Mouse (Mus musculus): ENCODE data around the gene Capg. TPM values are rescaled to one million over a fixed set of nuclear protein-coding genes. Genes with fewer than 3 reads are reported as not detected.
"Not testable (repeated sequence)": the region's sequence is repeated elsewhere in the genome, so short reads cannot be mapped to it uniquely, and the experiment has no call there.

Gene Capg
- total RNA-seq, 4 experiments from 2014 or later = 4.6 to 31.2 (median 16.4) TPM

DNA sequence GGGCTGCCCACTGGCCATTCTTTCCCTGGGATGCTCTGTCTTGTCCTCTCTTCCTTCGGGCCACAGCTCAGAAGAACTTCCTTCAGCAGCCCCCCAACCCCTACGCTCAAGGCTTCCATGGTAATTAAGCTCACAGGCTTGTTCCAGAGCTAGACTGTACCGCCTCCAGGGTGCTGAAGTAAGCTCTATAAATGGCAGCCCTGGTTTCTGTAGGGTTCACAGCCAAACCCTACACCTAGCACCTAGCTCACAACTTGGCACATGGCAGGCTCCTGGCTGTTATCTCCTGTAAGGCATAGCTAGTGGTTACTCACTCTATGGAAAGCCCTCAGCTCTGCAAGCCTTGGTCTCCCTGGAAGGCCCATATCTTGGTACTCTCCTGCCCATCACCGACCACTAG is 11.6 kb upstream of the Capg start:
- no peak for DNase-seq (ENCODE audit: low spot score in 2 of 2)

DNA sequence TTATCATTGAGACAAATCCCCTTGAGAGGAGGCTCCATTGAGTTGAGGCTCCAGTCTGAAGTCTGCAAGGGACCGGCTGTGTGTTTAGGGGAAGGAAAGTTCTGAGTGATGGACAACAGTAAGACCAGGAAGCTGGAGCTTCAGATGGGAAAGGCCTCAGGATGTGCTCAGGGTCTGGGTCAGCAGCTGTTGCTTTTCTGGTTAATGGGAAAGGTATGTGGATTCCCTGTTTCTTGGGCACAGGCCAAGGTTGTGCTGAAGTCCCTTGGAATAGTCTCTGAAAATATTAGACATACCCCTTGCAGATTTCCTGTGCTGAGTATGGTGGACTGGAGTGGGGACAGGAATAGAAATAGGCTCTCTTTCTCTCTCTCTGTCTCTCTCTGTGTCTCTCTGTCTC is 10.6 kb upstream of the Capg start:
- DNase-seq (ENCODE audit: low spot score in 2 of 2) = not testable (repeated sequence)

DNA sequence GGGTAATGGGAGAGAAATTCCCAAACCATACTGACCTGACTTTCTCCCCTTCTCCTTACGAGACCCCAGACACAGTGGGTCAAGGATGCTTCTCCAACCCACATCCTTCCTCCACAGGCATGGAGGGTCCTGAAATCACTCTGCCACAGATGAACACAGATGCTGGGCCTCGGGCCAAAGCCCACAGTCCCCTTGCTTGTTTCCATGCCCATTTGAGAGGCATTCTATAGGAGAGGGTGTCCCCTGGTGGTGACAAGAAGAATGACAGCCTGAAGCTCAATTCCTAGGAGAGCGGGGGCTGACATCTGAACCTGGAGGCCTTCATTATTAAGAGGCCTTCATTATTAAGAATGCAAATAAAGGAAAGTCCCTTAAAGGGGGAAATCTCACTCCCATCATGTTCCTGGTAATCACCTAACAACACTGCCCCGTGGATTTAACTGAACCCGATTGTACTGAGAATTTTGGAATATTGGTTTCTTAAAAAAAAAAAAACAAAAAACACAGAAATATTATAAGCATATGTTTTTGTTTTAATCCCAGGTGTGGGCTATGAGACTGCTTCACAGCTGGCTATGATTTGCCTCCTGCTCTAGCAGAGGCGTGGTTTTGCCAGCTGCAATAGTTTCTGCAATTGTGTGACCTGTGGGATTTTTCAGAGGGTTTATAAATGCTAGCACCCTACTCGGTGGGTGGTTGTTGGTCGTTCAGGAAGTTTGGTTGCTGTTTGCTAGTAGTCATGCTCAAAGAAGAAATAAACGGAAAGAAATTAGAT is 10.0 kb upstream of the Capg start:
- peak; percentile 63 to 67 for DNase-seq (ENCODE audit: low spot score in 2 of 2)

DNA sequence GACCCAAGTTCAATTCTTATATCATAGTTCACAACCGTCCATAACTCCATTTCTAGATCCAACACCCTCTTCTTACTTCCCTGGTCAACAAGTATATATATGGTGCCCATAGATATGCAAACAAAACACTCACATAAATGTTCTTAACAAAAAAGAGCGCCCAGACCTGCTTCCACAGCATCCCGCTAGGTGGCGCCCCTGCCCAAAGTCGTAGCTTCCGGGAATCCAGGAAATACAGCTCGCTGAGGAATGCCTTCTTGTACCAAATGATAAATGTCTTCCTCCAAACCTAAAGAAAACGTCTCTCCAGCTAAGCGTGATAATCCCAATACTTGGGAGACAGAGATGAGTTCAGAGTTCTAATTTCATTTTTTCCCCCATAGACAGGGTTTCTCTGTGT is 9.0 kb upstream of the Capg start:
- peak in 1 of 2 experiments; percentile 79 for DNase-seq (ENCODE audit: low spot score in 2 of 2)

DNA sequence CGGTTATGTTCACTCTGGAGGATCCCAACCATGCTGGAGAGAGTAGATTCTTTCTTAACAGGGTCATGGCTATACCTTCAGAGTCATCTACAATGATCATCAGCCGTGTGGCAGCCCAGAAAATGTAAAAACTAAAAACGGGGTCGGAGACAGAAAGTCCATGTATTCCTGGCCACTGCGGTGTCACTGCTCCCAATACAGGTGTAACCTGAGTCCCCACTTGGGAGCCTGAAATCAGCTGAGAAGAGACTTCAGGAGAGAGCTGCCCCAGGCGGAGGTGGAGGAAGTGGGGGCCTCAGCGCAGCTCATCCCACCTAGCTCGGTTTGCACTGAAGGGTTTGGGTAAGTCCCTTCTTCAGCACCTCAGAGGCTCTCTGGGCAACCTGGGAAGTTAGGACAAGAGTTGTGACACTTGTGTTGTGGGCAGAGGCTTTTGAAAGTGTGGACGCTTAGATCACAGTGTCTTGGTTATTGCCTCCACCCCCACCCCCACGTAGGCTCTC is 6.1 kb upstream of the Capg start:
- DNase-seq (ENCODE audit: low spot score in 2 of 2) = no peak

DNA sequence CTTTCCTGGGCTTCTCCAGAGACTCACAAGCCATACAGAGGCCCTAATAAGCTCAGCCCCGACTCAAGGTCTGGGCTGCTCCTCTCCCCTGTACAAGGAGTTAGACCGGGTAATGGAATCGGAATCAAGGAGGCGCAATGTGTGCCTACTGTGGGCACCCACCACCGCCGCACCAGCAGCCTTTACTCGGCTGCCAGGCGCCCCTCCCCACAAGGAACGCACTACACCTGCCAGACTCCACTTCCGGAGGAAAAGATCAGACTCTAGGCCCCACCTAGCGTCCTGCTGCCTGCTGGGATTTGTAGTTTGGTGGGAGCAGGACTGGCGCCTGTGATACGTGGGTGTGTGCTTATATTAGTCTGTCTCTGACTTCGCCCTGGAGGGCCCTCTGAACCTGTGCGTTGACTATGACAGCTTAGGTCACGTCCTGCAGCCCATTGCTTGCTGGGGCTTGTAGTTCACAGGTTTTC is 5.6 kb upstream of the Capg start:
- DNase-seq (ENCODE audit: low spot score in 2 of 2) = peak; percentile 89 to 94

DNA sequence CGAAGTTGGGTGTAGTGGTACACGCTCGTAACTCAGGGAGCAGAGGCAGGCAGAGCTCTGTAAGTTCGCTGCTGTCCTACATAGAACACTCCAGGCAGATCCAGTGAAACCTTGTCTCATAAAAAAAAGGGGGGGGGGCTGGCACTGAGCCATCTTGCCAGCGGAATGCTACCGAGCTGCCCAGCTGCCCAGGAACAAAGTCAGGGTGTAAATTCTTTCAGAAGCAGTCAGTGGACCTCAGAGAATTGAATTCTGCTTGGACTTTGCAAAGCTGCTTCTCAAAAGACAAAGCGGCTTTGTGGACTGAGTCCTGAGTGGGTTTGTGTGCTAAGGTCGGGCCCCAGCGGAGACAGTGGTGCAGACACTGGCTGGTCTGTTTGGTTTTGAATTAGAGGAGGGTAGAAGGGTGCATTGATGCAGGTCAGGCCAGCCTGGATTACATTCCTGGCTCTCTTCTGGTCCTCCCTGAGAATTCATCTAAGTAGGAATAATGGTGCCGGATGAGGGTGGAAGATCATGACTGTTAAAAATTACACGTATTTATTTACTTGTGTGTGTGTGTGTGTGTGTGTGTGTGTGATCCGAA is 833 bp upstream of the Capg start:
- DNase-seq (ENCODE audit: low spot score in 2 of 2) = no peak

DNA sequence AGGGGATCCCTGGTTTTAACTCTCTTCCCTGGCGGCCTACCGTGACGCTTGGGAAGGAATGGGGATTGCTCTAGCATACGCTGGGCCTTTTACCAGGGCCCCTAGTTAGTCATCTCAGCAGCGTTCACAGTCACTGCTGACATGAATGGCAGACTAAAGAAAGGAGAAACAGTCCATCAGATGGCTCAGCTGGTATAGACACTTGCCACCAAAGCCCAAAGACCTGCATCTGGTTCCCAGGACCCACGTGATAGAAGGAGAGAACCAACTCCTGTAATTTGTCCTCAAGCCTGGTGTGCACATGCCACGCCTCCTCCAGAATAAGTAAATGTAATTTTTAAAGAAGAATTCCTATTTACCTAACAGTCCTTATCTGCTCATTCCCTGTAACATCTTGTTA is 1.2 kb downstream of the Capg start:
- no peak for DNase-seq (ENCODE audit: low spot score in 2 of 2)

DNA sequence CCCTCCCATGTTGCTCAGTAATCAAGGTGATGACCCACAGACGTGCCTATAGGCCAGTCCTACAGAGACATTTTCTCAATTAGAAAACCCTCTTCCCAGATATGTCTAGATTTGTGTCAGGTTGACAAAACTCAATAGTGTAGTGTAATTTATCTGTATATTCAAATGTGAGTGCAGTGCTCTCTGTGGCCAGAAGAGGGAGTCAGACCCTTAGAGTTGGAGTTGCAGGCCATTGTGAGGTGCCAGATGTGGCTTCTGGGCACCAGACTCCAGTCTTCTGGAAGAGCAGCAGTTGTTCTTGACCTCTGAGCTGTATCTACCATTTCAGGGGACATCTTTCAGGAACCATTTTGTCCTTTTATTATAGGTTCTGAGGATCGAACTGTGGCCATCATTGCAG is 2.9 kb downstream of the Capg start:
- DNase-seq (ENCODE audit: low spot score in 2 of 2) = no peak

DNA sequence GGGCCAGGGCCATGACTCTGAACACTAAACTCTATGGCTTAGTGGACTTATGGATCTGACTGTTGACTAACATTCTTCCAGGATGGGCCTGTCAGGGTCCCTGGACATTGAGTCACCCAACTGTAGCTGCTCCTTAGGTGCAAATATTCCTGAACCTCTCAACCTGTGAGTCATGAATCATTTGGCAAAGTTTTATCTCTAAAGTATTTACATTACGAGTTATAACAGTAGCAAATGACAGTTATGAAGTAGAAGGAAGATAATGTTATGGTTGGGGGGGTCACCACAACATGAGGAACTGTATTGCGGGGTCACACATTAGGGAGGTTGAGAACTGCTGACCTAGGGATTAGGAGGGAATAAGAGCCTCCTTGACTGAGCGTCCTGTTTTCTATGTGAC is 3.7 kb downstream of the Capg start:
- no peak for DNase-seq (ENCODE audit: low spot score in 2 of 2)

DNA sequence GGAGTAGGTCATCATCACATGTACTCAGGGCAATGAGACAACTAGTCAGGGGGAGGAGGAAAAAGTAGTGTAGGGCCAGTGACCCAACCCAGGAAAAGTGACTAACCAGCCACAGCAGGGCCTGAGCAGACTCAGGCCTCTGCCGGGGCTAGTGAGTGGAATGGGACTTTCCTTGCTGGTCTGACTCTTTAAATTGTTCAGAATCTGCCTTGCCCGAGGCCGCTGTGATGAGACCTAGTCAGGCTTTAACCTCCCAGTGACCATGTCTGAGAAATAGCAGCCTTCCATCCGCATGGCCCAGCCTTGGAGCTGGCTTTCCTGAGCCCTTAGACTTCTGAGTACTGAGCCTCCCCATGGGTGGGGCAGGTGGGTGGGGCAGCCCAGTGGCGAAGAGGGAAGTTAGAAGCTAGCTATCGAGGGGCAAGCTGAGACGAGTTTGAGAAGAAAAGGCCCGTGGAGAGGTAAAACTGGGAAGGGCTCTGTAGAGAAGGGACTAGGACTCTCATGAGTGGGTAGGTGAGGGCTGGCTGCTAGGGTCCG is 4.9 kb downstream of the Capg start:
- DNase-seq (ENCODE audit: low spot score in 2 of 2) = no peak

DNA sequence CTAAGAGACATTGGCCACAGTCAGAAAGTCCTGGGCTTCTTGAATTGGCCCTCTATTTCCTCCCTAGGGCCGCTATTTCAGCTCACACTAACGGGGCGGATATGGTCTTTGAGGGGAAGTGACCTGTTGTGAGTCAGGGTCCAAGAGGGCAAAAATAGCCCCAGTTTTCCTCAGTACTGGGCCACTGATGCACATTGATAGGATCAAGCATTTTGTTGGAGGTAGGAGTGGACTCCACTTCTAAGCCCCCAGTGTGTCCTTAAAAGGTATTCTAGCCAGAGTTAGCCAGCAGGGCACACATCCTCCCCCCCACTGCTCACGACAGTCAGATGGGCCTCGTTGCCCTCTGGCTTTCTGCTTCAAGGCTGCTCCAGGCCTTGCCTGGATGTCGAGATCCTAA is 5.8 kb downstream of the Capg start:
- no peak for DNase-seq (ENCODE audit: low spot score in 2 of 2)

DNA sequence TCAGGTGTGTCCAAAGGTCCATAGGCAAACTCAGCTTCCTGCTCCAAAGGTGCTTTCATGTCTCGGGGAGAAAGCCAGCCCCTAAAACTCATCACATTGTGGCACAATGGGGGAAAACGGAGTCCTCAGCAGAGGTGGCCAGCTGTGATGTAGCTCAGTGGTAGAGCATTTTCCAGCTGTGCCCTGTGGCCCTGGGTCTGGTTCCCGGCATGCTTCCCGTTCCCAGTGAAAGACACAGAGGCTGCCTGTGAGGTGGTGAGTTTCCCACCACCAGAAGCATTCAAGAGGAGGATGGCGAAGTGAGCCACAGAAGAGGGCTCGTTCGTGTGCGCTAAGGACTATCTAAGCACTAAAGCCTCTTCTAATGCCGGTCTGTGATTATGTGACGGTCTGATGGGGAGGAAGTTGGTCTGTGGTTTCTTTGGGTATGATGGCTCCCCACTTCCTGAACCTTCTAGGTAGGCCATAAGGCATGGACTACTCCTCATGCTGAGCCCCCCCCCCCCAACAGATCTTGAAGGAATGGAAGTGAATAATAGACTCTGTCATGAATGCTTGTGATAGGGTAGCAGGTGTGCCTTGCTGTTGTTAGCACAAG is 6.4 kb downstream of the Capg start:
- no peak for DNase-seq (ENCODE audit: low spot score in 2 of 2)

DNA sequence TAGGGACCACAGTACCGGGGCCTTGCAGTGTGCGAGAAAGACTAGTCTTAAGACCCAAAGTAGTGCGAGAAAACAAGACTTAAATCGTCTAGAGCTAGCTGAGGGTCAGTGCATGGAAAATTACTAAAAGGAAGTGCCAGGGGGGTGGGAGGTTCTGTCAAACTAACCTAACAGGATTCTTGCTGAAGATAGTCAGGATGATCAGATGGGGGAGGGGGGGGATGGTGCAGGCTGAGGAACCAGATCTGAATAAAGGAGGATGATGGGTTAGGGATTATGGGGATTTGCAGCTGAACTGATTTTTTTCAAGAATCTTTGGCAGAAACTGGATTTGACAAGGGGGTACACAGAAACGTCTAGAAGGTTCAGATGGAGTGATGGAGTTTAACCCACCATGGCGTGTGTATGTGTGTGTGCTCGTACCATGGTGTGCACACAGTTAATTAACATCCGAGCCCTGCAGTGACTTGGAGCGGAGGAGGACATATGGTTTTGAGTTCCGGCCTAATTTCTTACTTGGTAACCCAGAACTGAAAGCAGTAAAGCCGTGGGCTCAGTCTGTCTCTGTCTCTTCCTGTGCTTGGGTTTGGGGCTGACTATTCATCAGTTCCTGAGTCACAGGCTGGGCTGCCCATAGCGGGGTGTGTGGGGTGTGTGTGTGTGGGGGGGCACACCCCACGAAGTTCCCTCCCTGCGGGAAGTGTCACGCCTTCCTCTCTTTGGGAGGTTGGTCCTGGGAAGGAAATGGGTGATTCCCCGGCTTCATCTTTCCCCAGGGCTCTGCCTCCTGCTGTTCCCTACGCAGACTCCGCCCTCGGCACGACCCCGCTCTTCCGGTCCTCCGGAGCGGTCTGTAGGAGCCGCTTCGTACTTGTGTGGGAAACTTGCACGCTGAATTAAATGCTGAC is 8.2 kb downstream of the Capg start:
- peak in 1 of 2 experiments; percentile 49 for DNase-seq (ENCODE audit: low spot score in 2 of 2)

DNA sequence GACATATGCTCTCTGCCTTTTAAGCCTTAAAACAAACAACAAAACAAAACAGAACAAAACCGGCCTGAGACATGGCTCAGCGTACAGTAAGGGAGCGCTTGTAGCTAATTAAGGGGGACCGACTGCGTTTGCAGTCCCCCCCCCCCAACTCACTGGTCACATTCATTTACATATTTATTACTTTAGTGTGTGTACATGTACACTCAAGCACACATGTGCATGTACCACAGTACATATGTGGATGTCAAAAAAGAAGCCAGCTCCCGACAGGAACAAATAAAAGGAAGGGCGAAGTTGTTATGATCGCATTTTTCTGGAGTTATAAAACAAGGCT is 8.9 kb downstream of the Capg start:
- DNase-seq (ENCODE audit: low spot score in 2 of 2) = no peak

DNA sequence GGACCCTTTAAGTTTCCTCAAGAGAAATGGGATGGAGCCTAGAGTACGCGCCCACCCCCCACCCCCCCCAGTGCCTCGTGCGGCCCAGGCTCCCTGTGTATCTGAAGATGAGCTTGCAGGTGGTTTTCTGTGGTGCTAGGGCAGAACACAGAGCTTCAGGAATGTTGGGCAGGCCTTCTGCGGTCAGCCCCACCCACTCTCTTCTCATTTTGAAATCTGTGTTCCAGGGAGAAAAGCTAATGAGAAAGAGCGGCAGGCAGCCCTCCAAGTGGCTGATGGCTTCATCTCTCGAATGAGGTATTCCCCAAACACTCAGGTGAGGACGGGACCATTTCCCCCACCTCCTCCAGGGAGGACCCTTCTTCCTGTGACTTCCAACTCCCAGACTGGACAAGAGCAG is 16.6 kb downstream of the Capg start:
- no peak for DNase-seq (ENCODE audit: low spot score in 2 of 2)

DNA sequence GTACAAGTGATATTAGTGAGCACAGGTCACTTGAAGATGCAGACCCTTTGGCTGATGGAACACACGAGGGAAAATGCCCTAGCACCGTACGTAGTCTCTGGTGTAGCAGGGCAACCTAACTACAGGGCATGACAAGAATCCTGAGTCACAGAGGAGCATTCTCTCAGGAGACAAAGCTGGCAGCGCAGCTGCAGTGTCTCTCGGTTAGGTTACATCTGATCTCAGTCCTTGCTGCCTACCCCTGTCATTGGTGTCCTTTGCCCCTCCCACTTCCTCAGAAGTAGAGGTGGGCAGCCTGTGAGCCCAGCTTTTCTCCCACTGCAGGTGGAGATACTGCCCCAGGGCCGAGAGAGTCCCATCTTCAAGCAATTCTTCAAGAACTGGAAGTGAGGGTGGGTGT is 18.3 kb downstream of the Capg start:
- no peak for DNase-seq (ENCODE audit: low spot score in 2 of 2)

DNA sequence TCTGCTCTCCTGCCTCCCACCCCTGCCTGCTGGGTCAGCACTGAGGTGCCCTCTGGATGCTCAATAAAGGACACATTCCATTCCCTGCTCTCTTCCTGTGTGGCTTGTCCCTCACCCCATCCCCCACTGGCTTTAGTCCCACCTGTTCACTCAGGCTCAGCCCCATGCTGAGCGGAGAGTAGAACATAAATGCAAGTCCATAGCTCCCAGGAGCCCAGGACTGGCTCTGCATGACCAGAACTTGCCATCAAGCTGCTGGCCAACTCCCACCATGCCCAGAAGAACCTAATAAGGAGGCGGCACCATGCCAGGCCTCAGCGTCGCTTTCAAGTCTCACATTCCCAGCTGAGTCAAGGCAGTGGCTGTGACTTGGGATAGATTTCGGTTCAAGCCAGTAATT is 18.7 kb downstream of the Capg start:
- no peak for DNase-seq (ENCODE audit: low spot score in 2 of 2)

DNA sequence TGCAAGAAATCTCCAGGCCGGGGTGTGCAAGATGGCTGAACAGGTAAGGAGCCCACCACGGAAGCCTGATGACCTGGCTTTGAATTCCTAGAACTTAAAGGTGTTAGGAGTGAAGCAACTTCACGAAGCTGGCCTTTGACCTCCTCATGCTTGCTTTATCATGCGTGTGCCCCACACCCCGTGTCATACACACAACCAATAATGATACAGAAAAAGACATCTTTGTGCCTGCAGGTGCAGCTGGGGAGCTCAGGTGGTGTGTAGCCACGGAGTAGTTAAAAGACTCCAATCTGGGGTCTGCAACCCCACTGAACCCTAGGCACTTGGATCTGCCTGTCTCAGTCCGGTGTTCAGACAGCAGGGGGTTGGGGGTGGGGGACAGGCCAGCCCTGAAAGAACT is 21.3 kb downstream of the Capg start:
- no peak for DNase-seq (ENCODE audit: low spot score in 2 of 2)

DNA sequence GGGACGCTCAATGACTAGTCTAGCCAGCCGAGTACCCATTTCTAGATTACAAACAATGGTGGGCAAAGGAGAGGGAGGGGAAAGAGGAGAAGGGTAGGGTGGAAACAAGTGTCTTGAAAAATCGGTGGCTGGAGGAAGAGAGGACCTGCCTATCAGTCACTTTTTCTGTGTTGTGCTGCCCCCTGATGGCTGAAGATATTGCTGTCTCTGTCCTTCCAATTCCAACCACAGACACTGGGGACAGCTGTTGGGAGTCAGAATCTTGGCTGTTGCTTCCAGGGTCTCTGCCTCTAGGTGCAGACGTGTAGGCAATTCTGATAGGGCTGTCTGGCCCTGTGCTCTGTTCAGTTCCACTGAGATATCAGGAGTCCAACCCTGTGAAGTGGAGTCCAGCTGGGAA is 21.9 kb downstream of the Capg start:
- DNase-seq (ENCODE audit: low spot score in 2 of 2) = peak; percentile 85 to 95

DNA sequence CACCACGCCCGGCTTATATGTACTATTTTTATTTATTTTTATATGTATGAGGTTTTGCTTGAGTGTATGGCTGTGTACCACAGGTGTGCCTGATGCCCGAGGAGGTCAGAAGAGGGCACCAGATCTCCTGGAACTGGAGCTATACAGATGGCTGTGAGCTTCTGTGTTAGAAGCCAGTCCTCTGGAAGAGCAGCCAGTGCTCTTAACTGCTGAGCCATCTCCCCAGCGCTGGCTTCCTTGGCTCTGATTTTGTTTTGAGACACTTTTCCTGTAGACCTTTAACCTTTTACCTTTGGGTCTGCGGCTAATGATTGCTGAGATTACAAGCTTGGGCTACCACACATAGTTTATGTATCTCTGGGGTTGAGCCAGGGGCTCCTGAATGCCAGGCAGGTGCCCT is 23.3 kb downstream of the Capg start:
- DNase-seq (ENCODE audit: low spot score in 2 of 2) = no peak

Data from layer of hippocampus, adult 8-10 months (tissue).